Mouse (Mus musculus): ENCODE measurements at regions not wholly inside any gene's neighbourhood (a gene's known extent, or its start where the extent isn't known, plus 50 kb on each side); places are given as distances from the start of the nearest gene placed in this dataset.
A peak's percentile ranks its signal among the peaks of the same experiment; 100 is the strongest.
"Not testable (repeated sequence)": the region's sequence is repeated elsewhere in the genome, so short reads cannot be mapped to it uniquely, and the experiment has no call there.

- DNase-seq: peak; percentile 83
Observed at GRCm38 (mm10) chr13:74563483-74564330, 69.9 kb upstream of the Zfp825 start.

- not testable (repeated sequence) for DNase-seq
Observed at GRCm38 (mm10) chr13:74564331-74564727, 70.5 kb upstream of the Zfp825 start.

- DNase-seq: peak; percentile 39
Observed at GRCm38 (mm10) chr13:74569967-74570366, 69.4 kb upstream of the Erap1 start.
